Mouse (Mus musculus): ENCODE data around the gene Pdyn. TPM values are rescaled to one million over a fixed set of nuclear protein-coding genes. Genes with fewer than 3 reads are reported as not detected.

Gene Pdyn
- not detected in 2 replicates for total RNA-seq (2017)

GRCm38 (mm10) chr2:129699484-129700158 lies at the start of gene Pdyn:
Pdyn (minus strand) TSS chr2:129699844.
- no peak for ATAC-seq (replicated peaks in 1 of 2; ENCODE audit: insufficient read depth in 1 of 2, low FRiP score in 2 of 2, low TSS enrichment in 1 of 2, low read depth in 1 of 2, poor library complexity in 2 of 2, severe bottlenecking in 2 of 2)

DNA sequence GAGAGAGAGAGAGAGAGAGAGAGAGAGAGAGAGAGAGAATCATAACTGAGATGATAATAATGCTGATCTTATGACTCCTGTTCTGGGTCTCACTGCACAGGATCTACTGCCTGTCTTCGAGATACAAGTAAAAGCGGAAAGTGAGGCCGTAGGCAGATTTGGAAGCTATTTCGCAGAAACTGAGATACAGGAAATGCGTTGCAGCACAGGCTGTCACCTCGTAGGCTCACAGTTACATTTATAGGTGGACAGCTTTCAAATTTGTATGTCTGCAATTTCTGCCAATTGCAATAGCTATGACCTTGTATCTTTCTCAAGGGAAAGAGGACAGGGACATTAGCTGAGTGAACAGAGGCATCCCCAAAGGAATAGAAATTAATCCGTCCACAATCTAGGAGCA lies 42.4 kb upstream of the Pdyn start:
- ATAC-seq (replicated peaks in 1 of 2; ENCODE audit: insufficient read depth in 1 of 2, low FRiP score in 2 of 2, low TSS enrichment in 1 of 2, low read depth in 1 of 2, poor library complexity in 2 of 2, severe bottlenecking in 2 of 2), result no peak

GRCm38 (mm10) chr2:129740515-129740914 lies 40.9 kb upstream of the Pdyn start:
- no peak for ATAC-seq (replicated peaks in 1 of 2; ENCODE audit: insufficient read depth in 1 of 2, low FRiP score in 2 of 2, low TSS enrichment in 1 of 2, low read depth in 1 of 2, poor library complexity in 2 of 2, severe bottlenecking in 2 of 2)

DNA sequence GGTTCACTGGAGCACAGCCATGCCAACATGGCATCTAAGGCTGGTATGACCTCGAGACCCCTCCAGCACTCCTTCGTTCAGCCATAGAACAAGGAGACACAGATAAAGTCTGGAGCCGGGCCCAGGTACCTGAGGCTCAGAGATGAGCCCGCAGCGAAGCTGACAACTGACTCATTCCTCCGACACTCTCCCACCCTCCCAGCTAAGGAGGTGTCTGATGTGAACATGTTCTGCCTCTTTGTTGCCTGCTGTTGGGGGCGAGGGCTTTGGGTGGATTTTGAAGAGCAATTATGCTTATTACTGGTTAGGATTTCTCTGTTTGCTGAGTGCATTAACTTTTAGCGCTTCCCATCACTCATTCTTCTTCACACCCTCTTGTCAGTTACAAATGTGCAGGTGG lies 34.4 kb upstream of the Pdyn start:
- ATAC-seq (replicated peaks in 1 of 2; ENCODE audit: insufficient read depth in 1 of 2, low FRiP score in 2 of 2, low TSS enrichment in 1 of 2, low read depth in 1 of 2, poor library complexity in 2 of 2, severe bottlenecking in 2 of 2), result no peak

DNA sequence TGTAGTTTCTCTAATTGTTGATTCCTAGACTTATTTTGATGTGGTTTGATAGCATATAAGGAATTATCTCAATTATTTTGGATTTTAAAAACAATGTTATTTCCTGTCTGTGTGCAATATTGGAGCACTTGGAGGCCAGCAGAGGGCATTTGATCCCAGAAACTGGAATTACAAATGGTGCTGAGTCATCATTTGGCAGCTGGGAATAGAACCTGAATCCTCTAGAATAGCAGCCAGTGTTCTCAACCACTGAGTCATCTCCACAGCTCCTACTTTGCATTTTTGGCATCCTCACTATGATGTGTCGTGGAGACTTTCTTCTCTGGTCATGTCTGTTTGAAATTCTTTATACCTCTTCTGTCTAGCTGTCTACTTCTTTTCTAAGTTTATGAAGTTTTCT lies 30.0 kb upstream of the Pdyn start:
- no peak for ATAC-seq (replicated peaks in 1 of 2; ENCODE audit: insufficient read depth in 1 of 2, low FRiP score in 2 of 2, low TSS enrichment in 1 of 2, low read depth in 1 of 2, poor library complexity in 2 of 2, severe bottlenecking in 2 of 2)

- peak; percentile 56 to 66; a peak in 2 of 4 replicates for ATAC-seq (replicated peaks in 1 of 2; ENCODE audit: insufficient read depth in 1 of 2, low FRiP score in 2 of 2, low TSS enrichment in 1 of 2, low read depth in 1 of 2, poor library complexity in 2 of 2, severe bottlenecking in 2 of 2)
Observed at GRCm38 (mm10) chr2:129715671-129716070, 16.0 kb upstream of the Pdyn start.

DNA sequence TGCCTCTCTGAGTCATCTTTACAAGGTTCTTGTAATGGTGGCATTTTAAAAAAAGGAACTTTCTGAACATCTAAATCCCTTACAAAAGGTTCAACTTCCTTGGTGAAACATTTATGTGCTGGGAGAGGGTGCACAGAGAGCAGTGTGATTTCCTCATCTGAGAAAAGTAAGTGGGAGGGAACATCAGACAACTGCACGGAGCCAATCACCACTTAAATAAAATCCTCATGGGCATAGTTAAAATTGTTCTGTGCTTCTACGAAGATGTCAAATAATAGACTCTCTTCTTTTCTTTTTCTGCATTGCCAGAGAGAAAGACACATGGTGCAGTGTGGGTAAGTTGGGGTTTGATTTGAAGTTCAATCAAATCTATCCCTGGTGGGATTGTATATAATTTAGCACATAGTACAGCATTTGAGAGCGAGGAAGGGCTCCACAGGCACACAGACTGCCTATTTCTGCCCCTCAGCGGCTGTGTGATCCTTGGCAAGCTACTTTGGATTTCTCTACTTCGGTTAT lies 13.4 kb upstream of the Pdyn start:
- no peak for ATAC-seq (replicated peaks in 1 of 2; ENCODE audit: insufficient read depth in 1 of 2, low FRiP score in 2 of 2, low TSS enrichment in 1 of 2, low read depth in 1 of 2, poor library complexity in 2 of 2, severe bottlenecking in 2 of 2)

- ATAC-seq (replicated peaks in 1 of 2; ENCODE audit: insufficient read depth in 1 of 2, low FRiP score in 2 of 2, low TSS enrichment in 1 of 2, low read depth in 1 of 2, poor library complexity in 2 of 2, severe bottlenecking in 2 of 2), result peak; percentile 35 to 61; a peak in 1 of 4 replicates
Observed at GRCm38 (mm10) chr2:129696059-129696458, 3.6 kb downstream of the Pdyn start.

DNA sequence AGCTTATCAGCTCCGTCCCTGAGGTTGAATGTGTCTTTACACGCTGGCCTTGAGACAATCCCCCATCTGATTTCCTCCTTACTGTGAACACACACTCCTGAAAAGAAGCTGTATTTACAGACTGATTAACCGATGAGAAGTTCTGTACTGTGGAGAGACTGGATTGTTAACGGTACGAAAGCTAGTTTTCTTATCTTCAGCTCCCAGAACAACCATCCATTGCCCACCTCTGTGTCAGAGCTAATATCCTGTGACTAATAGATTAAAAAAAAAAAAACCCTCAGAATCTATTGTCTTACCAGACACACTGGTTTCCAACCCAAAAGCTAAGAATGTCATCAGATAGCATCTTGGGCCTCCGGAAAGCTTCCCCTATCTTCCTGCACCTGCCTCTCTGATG lies 5.3 kb downstream of the Pdyn start:
- no peak for ATAC-seq (replicated peaks in 1 of 2; ENCODE audit: insufficient read depth in 1 of 2, low FRiP score in 2 of 2, low TSS enrichment in 1 of 2, low read depth in 1 of 2, poor library complexity in 2 of 2, severe bottlenecking in 2 of 2)

DNA sequence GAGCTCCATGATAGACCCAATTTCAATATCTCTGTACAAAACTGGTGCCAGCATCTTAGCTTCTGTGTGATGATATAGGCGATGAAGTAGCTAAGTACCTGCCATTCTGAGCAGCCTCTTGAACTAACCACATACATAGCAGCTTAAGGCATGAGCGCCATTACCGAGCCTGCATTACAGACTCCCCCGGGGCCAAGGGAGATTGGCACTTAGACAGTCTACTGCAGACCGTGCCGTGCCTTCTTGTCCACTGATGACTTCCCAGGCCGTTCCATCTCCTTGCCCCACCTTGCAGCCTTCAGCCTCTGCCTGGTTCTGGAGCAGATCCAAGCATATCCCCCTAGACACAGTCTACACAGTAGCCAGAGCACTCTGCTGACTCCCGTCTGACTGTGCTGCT lies 7.0 kb downstream of the Pdyn start:
- no peak for ATAC-seq (replicated peaks in 1 of 2; ENCODE audit: insufficient read depth in 1 of 2, low FRiP score in 2 of 2, low TSS enrichment in 1 of 2, low read depth in 1 of 2, poor library complexity in 2 of 2, severe bottlenecking in 2 of 2)

DNA sequence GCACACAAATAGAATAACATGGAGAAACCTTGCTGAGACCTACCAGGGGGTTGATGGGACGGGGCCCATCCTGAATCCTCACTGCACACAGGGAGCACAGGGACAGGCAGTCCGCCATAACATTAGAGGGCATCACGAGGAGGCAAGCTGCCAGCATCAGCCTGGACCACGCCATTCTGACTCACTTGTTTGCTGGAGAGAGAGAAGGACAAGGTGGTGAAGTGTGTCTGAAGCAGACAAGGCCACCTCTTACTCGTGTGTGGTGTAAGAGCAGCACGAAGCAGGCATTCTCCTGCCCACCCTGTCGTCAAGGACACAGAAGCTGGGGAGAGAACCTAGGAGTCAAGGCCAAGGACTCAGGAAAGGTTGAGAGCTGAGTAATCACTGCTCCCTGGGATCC lies 9.9 kb downstream of the Pdyn start:
- no peak for ATAC-seq (replicated peaks in 1 of 2; ENCODE audit: insufficient read depth in 1 of 2, low FRiP score in 2 of 2, low TSS enrichment in 1 of 2, low read depth in 1 of 2, poor library complexity in 2 of 2, severe bottlenecking in 2 of 2)

DNA sequence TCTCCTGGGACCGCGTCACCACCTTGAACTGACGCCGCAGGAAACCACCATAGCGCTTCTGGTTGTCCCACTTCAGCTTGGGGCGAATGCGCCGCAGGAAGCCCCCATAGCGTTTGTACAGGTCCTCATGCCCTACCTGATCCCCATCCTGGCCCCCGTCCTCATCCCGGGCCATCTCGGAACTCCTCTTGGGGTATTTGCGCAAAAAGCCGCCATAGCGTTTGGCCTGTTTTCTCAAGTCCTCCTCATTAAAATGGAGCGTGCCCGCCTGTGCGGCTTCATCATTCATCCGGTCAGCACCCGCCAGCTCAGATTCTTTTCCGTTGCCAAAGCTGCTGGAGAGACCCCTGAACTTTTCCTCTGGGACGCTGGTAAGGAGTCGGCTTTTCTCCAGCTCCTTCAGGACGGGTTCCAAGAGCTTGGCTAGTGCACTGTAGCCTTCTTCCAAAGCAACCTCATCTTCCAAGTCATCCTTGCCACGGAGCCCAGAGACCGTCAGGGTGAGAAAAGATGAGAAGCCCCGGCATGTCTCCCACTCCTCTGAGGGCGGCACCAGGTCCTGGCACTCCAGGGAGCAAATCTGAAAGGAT lies 11.5 kb downstream of the Pdyn start:
- no peak for ATAC-seq (replicated peaks in 1 of 2; ENCODE audit: insufficient read depth in 1 of 2, low FRiP score in 2 of 2, low TSS enrichment in 1 of 2, low read depth in 1 of 2, poor library complexity in 2 of 2, severe bottlenecking in 2 of 2)

DNA sequence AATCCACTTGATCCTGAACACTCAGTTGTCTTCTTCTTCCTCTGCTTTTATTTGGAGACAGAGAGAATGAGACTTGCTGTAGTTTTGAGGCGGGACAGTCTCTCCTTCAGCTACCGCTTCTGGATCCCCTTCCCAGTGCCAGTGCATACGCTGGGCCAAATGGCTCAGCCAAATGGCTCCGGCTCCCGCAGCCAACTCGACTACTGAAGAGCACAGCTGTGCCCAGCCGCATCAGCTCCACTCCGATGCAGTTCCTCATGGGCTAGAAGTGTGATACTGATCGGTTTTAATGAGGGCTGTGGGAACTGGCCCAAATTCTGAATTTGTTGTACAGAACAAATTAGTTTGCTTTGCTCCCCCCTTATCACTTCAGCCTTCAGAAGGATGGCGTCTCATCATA lies 12.7 kb downstream of the Pdyn start:
- ATAC-seq (replicated peaks in 1 of 2; ENCODE audit: insufficient read depth in 1 of 2, low FRiP score in 2 of 2, low TSS enrichment in 1 of 2, low read depth in 1 of 2, poor library complexity in 2 of 2, severe bottlenecking in 2 of 2), result no peak

- ATAC-seq (replicated peaks in 1 of 2; ENCODE audit: insufficient read depth in 1 of 2, low FRiP score in 2 of 2, low TSS enrichment in 1 of 2, low read depth in 1 of 2, poor library complexity in 2 of 2, severe bottlenecking in 2 of 2), result no peak
Observed at GRCm38 (mm10) chr2:129684014-129684413, 15.6 kb downstream of the Pdyn start.

DNA sequence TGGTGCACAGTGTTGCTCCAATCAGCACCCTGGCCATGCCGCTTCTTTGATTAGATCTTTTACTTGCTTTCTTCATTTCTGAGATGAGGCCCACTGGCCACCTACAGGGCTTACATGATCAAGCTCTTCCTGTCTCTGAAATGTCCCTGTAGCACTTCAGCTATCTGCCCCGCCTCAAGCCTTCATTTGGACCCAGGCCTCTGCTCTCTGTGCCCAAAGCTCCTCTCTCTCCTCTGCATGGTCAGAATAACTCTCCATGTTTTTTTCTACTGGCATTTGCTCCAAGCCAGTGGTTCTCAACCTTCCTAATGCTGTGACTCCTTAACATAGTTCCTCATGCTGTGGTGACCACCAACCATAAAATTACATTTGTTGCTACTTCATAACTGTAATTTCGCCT lies 19.4 kb downstream of the Pdyn start:
- ATAC-seq (replicated peaks in 1 of 2; ENCODE audit: insufficient read depth in 1 of 2, low FRiP score in 2 of 2, low TSS enrichment in 1 of 2, low read depth in 1 of 2, poor library complexity in 2 of 2, severe bottlenecking in 2 of 2), result no peak

DNA sequence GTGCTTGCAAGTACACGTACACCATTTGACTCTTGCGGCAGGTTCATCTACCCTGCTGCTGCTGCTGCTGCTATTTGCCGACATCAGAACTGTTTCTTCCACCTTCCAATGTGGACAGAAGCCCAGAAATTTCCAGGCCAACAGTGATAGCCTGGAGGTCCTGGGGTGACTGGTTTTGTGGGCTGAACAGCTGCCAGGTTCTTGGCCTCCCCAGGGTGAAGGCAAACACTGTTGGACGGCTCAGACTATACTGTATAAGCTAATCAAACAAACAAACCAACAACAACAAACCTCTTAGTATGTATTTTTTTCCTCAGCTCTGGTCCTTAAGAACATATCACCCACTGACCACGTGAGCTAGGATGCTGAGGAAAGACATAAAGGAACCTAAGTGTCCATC lies 20.6 kb downstream of the Pdyn start:
- ATAC-seq (replicated peaks in 1 of 2; ENCODE audit: insufficient read depth in 1 of 2, low FRiP score in 2 of 2, low TSS enrichment in 1 of 2, low read depth in 1 of 2, poor library complexity in 2 of 2, severe bottlenecking in 2 of 2), result no peak

DNA sequence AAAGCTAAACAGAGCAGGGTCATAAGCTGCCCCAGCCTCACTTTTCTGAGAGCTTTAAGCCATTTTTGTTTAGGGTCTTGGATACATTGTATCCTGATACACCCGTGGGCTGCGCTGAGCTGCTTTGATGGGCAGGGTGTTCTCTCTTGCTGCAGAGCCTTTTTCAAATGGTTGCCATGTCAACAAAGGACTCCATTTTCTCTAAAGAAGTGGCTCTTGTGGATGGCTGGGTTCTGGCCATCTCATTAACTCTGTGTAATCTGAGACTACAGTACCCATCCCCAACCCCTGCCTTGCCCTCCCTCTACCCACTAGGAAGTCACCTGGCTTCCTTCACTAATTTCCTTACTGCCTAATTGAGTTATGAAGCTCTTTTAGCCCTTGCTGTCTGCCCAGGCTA lies 22.0 kb downstream of the Pdyn start:
- ATAC-seq (replicated peaks in 1 of 2; ENCODE audit: insufficient read depth in 1 of 2, low FRiP score in 2 of 2, low TSS enrichment in 1 of 2, low read depth in 1 of 2, poor library complexity in 2 of 2, severe bottlenecking in 2 of 2), result no peak

GRCm38 (mm10) chr2:129674935-129675634 lies 24.6 kb downstream of the Pdyn start:
- peak; percentile 82 to 92 for ATAC-seq (replicated peaks in 1 of 2; ENCODE audit: insufficient read depth in 1 of 2, low FRiP score in 2 of 2, low TSS enrichment in 1 of 2, low read depth in 1 of 2, poor library complexity in 2 of 2, severe bottlenecking in 2 of 2)

All from hematopoietic stem cell, adult 5-6 weeks (primary cell).